ENCODE assay signal across 17 mouse cellular contexts in genomic region chr14:103500941-103501340, GRCm38 (mm10). TPM values are rescaled to one million over a fixed set of nuclear protein-coding genes. Genes with fewer than 3 reads are reported as not detected.
A peak's percentile ranks its signal among the peaks of the same experiment; 100 is the strongest.
DNase-seq lines count a peak whose midpoint lies in the region; ATAC-seq and TF ChIP-seq lines count a peak whose summit lies in the region.
"Had no signal": no experiment of that assay in that cellular context is flagged by ENCODE, and none has a peak within 500 bp of the region (broad histone marks: within the 10 kb centered on the region; RNA-seq: fewer than 3 reads in every experiment).

No protein-coding gene starts in this region.

- WGBS in lung, embryonic 14.5 days, result 25% methylated on average over 4 of the region's 4 CpGs
- 6% methylated on average over 4 of the region's 4 CpGs for WGBS in embryonic facial prominence, embryonic 14.5 days

- peak; percentile 39; the same call in 1 of the 2 replicates for ATAC-seq in lung, embryonic 14.5 days (ENCODE audit: insufficient read depth)
- ATAC-seq in embryonic facial prominence, embryonic 14.5 days (ENCODE audit: low read depth), result peak; percentile 87
- ATAC-seq: inflammation-experienced regulatory T-cells, adult 6 months had no signal

- H3K9ac ChIP-seq in lung, embryonic 14.5 days, result no peak overlapping the region
- no peak overlapping the region for H3K9ac ChIP-seq in embryonic facial prominence, embryonic 14.5 days (ENCODE audit: low read depth, low read length)
- H3K9ac ChIP-seq: heart, embryonic 13.5 days; liver, embryonic 13.5 days had no signal

- H3K27me3 ChIP-seq in lung, embryonic 14.5 days (ENCODE audit: insufficient read depth, low read length), result no peaks in the 10 kb centered on the region
- peaks cover 4% of the 10 kb centered on the region; the same call in 1 of the 2 replicates for H3K27me3 ChIP-seq in embryonic facial prominence, embryonic 14.5 days (replicated peaks; ENCODE audit: control insufficient read depth, insufficient read depth, low read length)
- H3K27me3 ChIP-seq: heart, embryonic 13.5 days; liver, embryonic 13.5 days; megakaryocyte, embryonic 14.5 days had no signal

- peak; percentile 34 for DNase-seq in lung, embryonic 14.5 days
- DNase-seq in lung, postnatal 14 days, result no peak
- DNase-seq in 3T3-L1 (ENCODE audit: low read depth, low spot score) (peak; percentile 54), NIH3T3 (ENCODE audit: low read depth) (peak; percentile 38)
- peak; percentile 87 for DNase-seq in embryonic facial prominence, embryonic 14.5 days (ENCODE audit: low spot score)
- no peak for DNase-seq in left cerebral cortex, adult 18-20 months (ENCODE audit: low spot score in 2 of 2)
- DNase-seq in ovary, adult 18-20 months (ENCODE audit: low spot score), result no peak
- no peak for DNase-seq in left cerebral cortex, adult 2 months (ENCODE audit: extremely low spot score in 1 of 2, low spot score in 2 of 2)
- DNase-seq: cerebellum, postnatal 10 days; gastrocnemius, postnatal 36 days; liver, embryonic 13.5 days had no signal

- no peaks in the 10 kb centered on the region for H3K36me3 ChIP-seq in lung, embryonic 14.5 days (ENCODE audit: insufficient read depth)
- no peaks in the 10 kb centered on the region for H3K36me3 ChIP-seq in embryonic facial prominence, embryonic 14.5 days (ENCODE audit: control insufficient read depth, insufficient read depth, low read length)
- H3K36me3 ChIP-seq: heart, embryonic 13.5 days; liver, embryonic 13.5 days had no signal

- H3K9me3 ChIP-seq in lung, embryonic 14.5 days (ENCODE audit: low read depth, low read length), result no peaks in the 10 kb centered on the region
- H3K9me3 ChIP-seq in embryonic facial prominence, embryonic 14.5 days (ENCODE audit: control insufficient read depth, low read length), result no peaks in the 10 kb centered on the region
- H3K9me3 ChIP-seq: heart, embryonic 13.5 days; liver, embryonic 13.5 days; megakaryocyte, embryonic 14.5 days had no signal

- no peak overlapping the region for H3K4me2 ChIP-seq in lung, embryonic 14.5 days
- no peak overlapping the region for H3K4me2 ChIP-seq in embryonic facial prominence, embryonic 14.5 days (ENCODE audit: low read depth, low read length)
- H3K4me2 ChIP-seq: heart, embryonic 13.5 days; liver, embryonic 13.5 days had no signal

- H3K4me3 ChIP-seq in lung, embryonic 14.5 days (ENCODE audit: low read depth, low read length), result no peak overlapping the region
- no peak overlapping the region for H3K4me3 ChIP-seq in embryonic facial prominence, embryonic 14.5 days (ENCODE audit: low read depth, low read length)
- H3K4me3 ChIP-seq in left cerebral cortex, adult 2 months, result no peak overlapping the region
- H3K4me3 ChIP-seq: heart, embryonic 13.5 days; layer of hippocampus, adult 2 months; liver, embryonic 13.5 days; megakaryocyte, embryonic 14.5 days had no signal

- H3K4me1 ChIP-seq in lung, embryonic 14.5 days (ENCODE audit: insufficient read depth), result no peaks in the 10 kb centered on the region
- no peaks in the 10 kb centered on the region for H3K4me1 ChIP-seq in embryonic facial prominence, embryonic 14.5 days (ENCODE audit: control insufficient read depth, insufficient read depth, low read length)
- H3K4me1 ChIP-seq: liver, embryonic 13.5 days; megakaryocyte, embryonic 14.5 days had no signal

- intact Hi-C loops in left cerebral cortex, adult 2 months (cut with DNase I), result no loop called here

- no peak for TF ChIP-seq CTCF in lung, embryonic 14.5 days (IDR thresholded peaks at IDR 0.05; ENCODE audit: low read depth)
- no peak for TF ChIP-seq CTCF in left cerebral cortex, adult 2 months (IDR thresholded peaks at IDR 0.05)

- H3K27ac ChIP-seq in lung, embryonic 14.5 days (ENCODE audit: low read depth), result no peak overlapping the region
- H3K27ac ChIP-seq in embryonic facial prominence, embryonic 14.5 days (replicated peaks; ENCODE audit: low read depth, low read length), result no peak overlapping the region
- no peak overlapping the region for H3K27ac ChIP-seq in left cerebral cortex, adult 2 months
- H3K27ac ChIP-seq: heart, embryonic 13.5 days; layer of hippocampus, adult 2 months; liver, embryonic 13.5 days had no signal

RNA-seq across cellular contexts. Expression of gene Scel, which starts 12.2 kb away (rescaled TPM):
- polyA plus RNA-seq in lung, embryonic 14.5 days (2014; fragmentation: Nextera tagmentation; extraction: Ambion mirVana), result 1.7 and 1.9 TPM in 2 replicates
- 6.6 and 7.0 TPM in 2 replicates for polyA plus RNA-seq in embryonic facial prominence, embryonic 14.5 days (2014; fragmentation: Nextera tagmentation; extraction: Ambion mirVana)
- 1 to 10 TPM; 1.4 to 2.1 TPM for total RNA-seq in left cerebral cortex, adult 18-20 months (2021)
- 1 to 10 TPM in 1 of 2 experiments, under 1 TPM in 1; 0.95 to 1.1 TPM for total RNA-seq in left cerebral cortex, adult 2 months (2021)
- total RNA-seq: adrenal gland, postnatal 10 days; hematopoietic stem cell, adult 5-6 weeks had no signal

Comparison
In these comparisons a context has a peak if more than half of its experiments do, and no peak if none do; other contexts are left out.
1. DNase-seq: peak in lung, embryonic 14.5 days (single experiment), 3T3-L1 (single experiment), NIH3T3 (single experiment) and embryonic facial prominence, embryonic 14.5 days (single experiment); none in lung, postnatal 14 days (single experiment), left cerebral cortex, adult 18-20 months (0 of 2), ovary, adult 18-20 months (single experiment) and left cerebral cortex, adult 2 months (0 of 2).